Mouse (Mus musculus): Measurements from ENCODE around the gene Tspan10. TPM values are rescaled to one million over a fixed set of nuclear protein-coding genes. Genes with fewer than 3 reads are reported as not detected.

Tspan10 gene
- not detected for polyA plus RNA-seq (2017; shearing (Covaris generic))

GRCm38 (mm10) chr11:120442344-120442743 lies at the start of gene Tspan10:
Gene Tspan10 (plus strand): TSS chr11:120442644.

GRCm38 (mm10) chr11:120437152-120437856 lies 5.1 kb upstream of the Tspan10 start, which contains the start of gene Nploc4:
Gene Nploc4 (minus strand): TSS chr11:120437708.

GRCm38 (mm10) chr11:120453306-120453705 lies 10.9 kb downstream of the Tspan10 start, which contains the start of gene Pde6g:
Gene Pde6g (minus strand): TSS chr11:120453500.

GRCm38 (mm10) chr11:120457772-120458751 lies 15.6 kb downstream of the Tspan10 start, which contains the start of the genes Oxld1 and Ccdc137:
Gene Oxld1 (minus strand): TSS chr11:120458068.
Gene Ccdc137 (plus strand): TSS chr11:120458115.

GRCm38 (mm10) chr11:120467051-120467735 lies 24.7 kb downstream of the Tspan10 start, which contains the start of gene Arl16:
Gene Arl16 (minus strand): TSS chr11:120467607.

GRCm38 (mm10) chr11:120484265-120484981 lies 42.0 kb downstream of the Tspan10 start, which contains the start of gene Mrpl12:
Gene Mrpl12 (plus strand): TSS chr11:120484613.

GRCm38 (mm10) chr11:120491317-120492023 lies 49.0 kb downstream of the Tspan10 start, which contains the start of gene Slc25a10:
Gene Slc25a10 (plus strand): TSS chr11:120491840.

Other genes starting within 250 kb of the Tspan10 start
- gene Bahcc1, start 209.7 kb upstream of the Tspan10 start, polyA plus RNA-seq (2017; shearing (Covaris generic)) = not detected
- gene Actg1, start 94.1 kb upstream of the Tspan10 start, polyA plus RNA-seq (2017; shearing (Covaris generic)) = 2,711 TPM
- not detected for gene Fscn2, start 81.1 kb upstream of the Tspan10 start, polyA plus RNA-seq (2017; shearing (Covaris generic))
- gene Faap100, start 63.9 kb upstream of the Tspan10 start, polyA plus RNA-seq (2017; shearing (Covaris generic)) = 32.1 TPM
- gene Nploc4, start 4.9 kb upstream of the Tspan10 start, polyA plus RNA-seq (2017; shearing (Covaris generic)) = 13.7 TPM
- gene Pde6g, start 10.9 kb downstream of the Tspan10 start, polyA plus RNA-seq (2017; shearing (Covaris generic)) = 0.68 TPM
- gene Oxld1, start 15.4 kb downstream of the Tspan10 start, polyA plus RNA-seq (2017; shearing (Covaris generic)) = 11.5 TPM
- 55.1 TPM for gene Ccdc137, start 15.5 kb downstream of the Tspan10 start, polyA plus RNA-seq (2017; shearing (Covaris generic))
- gene Arl16, start 25.0 kb downstream of the Tspan10 start, polyA plus RNA-seq (2017; shearing (Covaris generic)) = 47.8 TPM
- gene Mrpl12, start 42.0 kb downstream of the Tspan10 start, polyA plus RNA-seq (2017; shearing (Covaris generic)) = 76.5 TPM
- gene Slc25a10, start 49.2 kb downstream of the Tspan10 start, polyA plus RNA-seq (2017; shearing (Covaris generic)) = 15.4 TPM
- gene Gcgr, start 88.1 kb downstream of the Tspan10 start, polyA plus RNA-seq (2017; shearing (Covaris generic)) = not detected
- gene Mcrip1, start 107.1 kb downstream of the Tspan10 start, polyA plus RNA-seq (2017; shearing (Covaris generic)) = 124 TPM
- not detected for gene Ppp1r27, start 108.5 kb downstream of the Tspan10 start, polyA plus RNA-seq (2017; shearing (Covaris generic))
- 279 TPM for gene P4hb, start 130.6 kb downstream of the Tspan10 start, polyA plus RNA-seq (2017; shearing (Covaris generic))
- gene Arhgdia, start 139.0 kb downstream of the Tspan10 start, polyA plus RNA-seq (2017; shearing (Covaris generic)) = 896 TPM
- gene Alyref, start 155.7 kb downstream of the Tspan10 start, polyA plus RNA-seq (2017; shearing (Covaris generic)) = 6.6 TPM
- gene Anapc11, start 155.8 kb downstream of the Tspan10 start, polyA plus RNA-seq (2017; shearing (Covaris generic)) = 129 TPM
- 1.3 TPM for gene Npb, start 165.8 kb downstream of the Tspan10 start, polyA plus RNA-seq (2017; shearing (Covaris generic))
- gene Pcyt2, start 175.3 kb downstream of the Tspan10 start, polyA plus RNA-seq (2017; shearing (Covaris generic)) = 170 TPM
- 233 TPM for gene Sirt7, start 182.6 kb downstream of the Tspan10 start, polyA plus RNA-seq (2017; shearing (Covaris generic))
- gene Mafg, start 191.0 kb downstream of the Tspan10 start, polyA plus RNA-seq (2017; shearing (Covaris generic)) = 12.0 TPM
- 1.00 TPM for gene Pycr1, start 201.1 kb downstream of the Tspan10 start, polyA plus RNA-seq (2017; shearing (Covaris generic))
- not detected for gene Myadml2, start 205.5 kb downstream of the Tspan10 start, polyA plus RNA-seq (2017; shearing (Covaris generic))
- gene Notum, start 218.5 kb downstream of the Tspan10 start, polyA plus RNA-seq (2017; shearing (Covaris generic)) = not detected
- 141 TPM for gene Aspscr1, start 230.3 kb downstream of the Tspan10 start, polyA plus RNA-seq (2017; shearing (Covaris generic))